Mouse (Mus musculus) stomach, postnatal 0 days (tissue): ENCODE data around the gene Cers5. TPM values are rescaled to one million over a fixed set of nuclear protein-coding genes. Genes with fewer than 3 reads are reported as not detected.

Experiments used
- ATAC-seq: fragments of 200-750 bp; cut with Nextera tagmentation; 2 replicates; pipeline ENCODE4 v1.8.0; 2017; ENCODE audit not compliant: low FRiP score, low TSS enrichment
- DNase-seq: peaks from one replicate; pipeline ENCODE4 v3.0.0-alpha.2; 2016; ENCODE audit warnings: low spot score
- H3K27ac ChIP-seq: fragments of 300-500 bp; sonication (generic); replicated peaks from 2 replicates; pipeline ENCODE4 v1.5.1; 2014; ENCODE audit warnings: mild to moderate bottlenecking, control low read depth
- H3K27me3 ChIP-seq: fragments of 300-500 bp; sonication (generic); 2 replicates; pipeline ENCODE4 v1.6.1; 2014; ENCODE audit warnings: low read length; ENCODE audit not compliant: control insufficient read depth, insufficient read depth
- H3K36me3 ChIP-seq: fragments of 300-500 bp; sonication (generic); 2 replicates; pipeline ENCODE4 v1.6.1; 2014; ENCODE audit warnings: low read length, mixed read lengths; ENCODE audit not compliant: control insufficient read depth, insufficient read depth
- H3K4me1 ChIP-seq: fragments of 300-500 bp; sonication (generic); replicated peaks from 2 replicates; pipeline ENCODE4 v1.6.1; 2014; ENCODE audit warnings: antibody characterized with exemption; ENCODE audit not compliant: control insufficient read depth, insufficient read depth
- H3K4me2 ChIP-seq: fragments of 300-500 bp; sonication (generic); replicated peaks from 2 replicates; pipeline ENCODE4 v1.6.1; 2014; ENCODE audit warnings: low read depth, mild to moderate bottlenecking, control low read depth, moderate library complexity
- H3K4me3 ChIP-seq: fragments of 300-500 bp; sonication (generic); 2 replicates; pipeline ENCODE4 v1.5.1; 2014; ENCODE audit warnings: low read depth, low read length, control low read depth
- H3K9ac ChIP-seq: fragments of 300-500 bp; sonication (generic); 2 replicates; pipeline ENCODE4 v1.6.1; 2014; ENCODE audit warnings: mild to moderate bottlenecking, low read length, control low read depth, mixed read lengths
- H3K9me3 ChIP-seq: fragments of 300-500 bp; sonication (generic); 2 replicates; pipeline ENCODE4 v1.6.1; 2016; ENCODE audit warnings: low read length; ENCODE audit not compliant: control insufficient read depth
- CTCF ChIP-seq: IDR thresholded peaks from 2 replicates; pipeline ENCODE4 v1.5.1; 2016; ENCODE audit warnings: antibody characterized with exemption, low read depth, mild to moderate bottlenecking, moderate library complexity
- EP300 ChIP-seq: optimal IDR thresholded peaks from 2 replicates; pipeline ENCODE3; 2016; ENCODE audit warnings: antibody characterized with exemption
- WGBS: fragments of 180-500 bp; shearing (Covaris S2); extraction: QIAGEN DNeasy Blood & Tissue Kit; methylation state at CpG from one replicate; pipeline ENCODE4 v1.1.7; 2014; 5-methylcytosine and 5-hydroxymethylcytosine counted together
- polyA plus RNA-seq: library from polyadenylated mRNA; unstranded; fragments of >200 nt; fragmentation: Nextera tagmentation; extraction: Ambion mirVana; gene quantifications from 2 replicates; pipeline ENCODE4 v1.2.1, GENCODE M21; 2015

Gene Cers5
- polyA plus RNA-seq, 1 experiment from 2014 or later, result 32.2 TPM

DNA sequence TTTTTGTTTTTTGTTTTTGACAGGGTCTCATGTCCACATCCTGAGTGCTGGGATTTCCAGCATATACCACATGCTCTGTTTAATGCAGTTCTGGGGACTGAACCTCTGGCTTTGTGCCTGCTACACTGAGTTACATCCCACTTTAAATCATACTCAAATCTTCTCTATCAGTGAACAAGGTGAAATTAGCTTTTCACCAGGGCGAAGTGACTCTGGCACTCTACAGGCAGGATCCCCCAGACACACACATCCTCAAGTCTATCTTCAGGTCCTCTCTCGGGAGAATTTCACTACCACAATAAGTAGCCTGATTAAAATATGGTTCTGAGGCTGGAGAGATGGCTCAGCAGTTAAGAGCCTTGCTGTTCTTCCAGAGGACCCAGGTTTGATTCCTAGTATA, 46.1 kb downstream of the Cers5 start:
- ATAC-seq (no peak), DNase-seq (no peak)
- Histone ChIP-seq H3K4me3 (peak overlapping the region; percentile 90; the same call in 1 of the 2 replicates), H3K27me3 (no peaks in the 10 kb centered on the region), H3K4me2 (peak overlapping the region; percentile 81), H3K4me1 (peaks cover 11% of the 10 kb centered on the region; the same call in 1 of the 2 replicates), H3K9ac (peak overlapping the region; percentile 93), H3K36me3 (peaks cover 2% of the 10 kb centered on the region; the same call in 1 of the 2 replicates), H3K9me3 (no peaks in the 10 kb centered on the region), H3K27ac (no peak overlapping the region)
- TF ChIP-seq CTCF (no peak), EP300 (no peak)
- 69% methylated on average over 2 of the region's 2 CpGs for WGBS

DNA sequence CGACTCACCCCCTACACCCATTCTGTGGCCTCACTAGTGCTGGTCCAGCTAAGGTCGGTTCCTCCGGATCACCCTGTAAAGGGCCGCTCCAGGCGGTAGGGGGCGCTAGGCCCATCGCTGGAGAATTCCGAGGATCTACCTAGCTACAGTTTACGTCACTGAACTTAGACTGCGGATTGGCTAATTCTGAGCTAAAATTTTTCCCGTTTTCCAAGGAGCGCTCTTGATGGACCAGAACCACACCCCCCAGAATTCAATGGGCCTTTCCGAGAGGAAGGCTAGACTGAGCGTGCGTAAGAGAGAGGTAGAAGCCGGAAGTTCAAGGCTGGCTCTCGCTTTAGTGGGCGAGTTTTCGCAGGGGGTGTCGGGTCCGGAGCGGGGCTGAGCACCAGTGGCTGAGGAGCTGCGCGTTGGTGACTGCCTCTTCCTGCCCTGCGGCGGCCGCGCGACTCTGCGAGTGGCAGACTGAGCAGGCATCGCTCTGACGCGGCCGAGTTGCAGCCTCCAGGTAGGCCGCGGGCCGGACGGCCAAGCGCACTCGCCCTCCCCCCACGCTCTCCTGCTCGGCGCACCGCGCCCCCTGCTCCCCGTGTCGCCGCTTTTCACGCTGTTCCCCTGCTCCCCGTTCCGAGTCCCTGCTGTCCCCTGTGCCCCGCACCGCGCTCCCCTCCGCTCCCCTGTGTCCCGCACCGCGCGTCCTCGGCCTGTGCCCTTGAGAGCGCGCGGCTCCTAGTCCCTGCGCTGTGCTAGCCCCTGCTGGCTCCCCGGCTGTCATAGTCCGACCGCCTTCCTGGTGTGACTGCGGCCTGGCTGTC, 47.1 kb downstream of the Cers5 start, which contains the start of gene Cox14:
Gene Cox14, plus strand, starts transcription at position 278 of the 815 bp plus-strand sequence.
- H3K9me3 ChIP-seq, result no peaks in the 10 kb centered on the region
- H3K4me1 ChIP-seq, result peaks cover 11% of the 10 kb centered on the region; the same call in 1 of the 2 replicates
- peak within 1 kb of the TSS; percentile 92 for H3K27ac ChIP-seq
- peak within 1 kb of the TSS; percentile 81 for H3K4me2 ChIP-seq
- no peaks in the 10 kb centered on the region for H3K27me3 ChIP-seq
- H3K9ac ChIP-seq, result peak within 1 kb of the TSS; percentile 93
- TF ChIP-seq EP300 (no peak), CTCF (peak; percentile 99)
- ATAC-seq (peak; percentile 93), DNase-seq (peak; percentile 92)
- peak within 1 kb of the TSS; percentile 90 for H3K4me3 ChIP-seq
- H3K36me3 ChIP-seq, result peaks cover 2% of the 10 kb centered on the region; the same call in 1 of the 2 replicates
- WGBS, result under 1% methylated on average over 64 of the region's 68 CpGs

DNA sequence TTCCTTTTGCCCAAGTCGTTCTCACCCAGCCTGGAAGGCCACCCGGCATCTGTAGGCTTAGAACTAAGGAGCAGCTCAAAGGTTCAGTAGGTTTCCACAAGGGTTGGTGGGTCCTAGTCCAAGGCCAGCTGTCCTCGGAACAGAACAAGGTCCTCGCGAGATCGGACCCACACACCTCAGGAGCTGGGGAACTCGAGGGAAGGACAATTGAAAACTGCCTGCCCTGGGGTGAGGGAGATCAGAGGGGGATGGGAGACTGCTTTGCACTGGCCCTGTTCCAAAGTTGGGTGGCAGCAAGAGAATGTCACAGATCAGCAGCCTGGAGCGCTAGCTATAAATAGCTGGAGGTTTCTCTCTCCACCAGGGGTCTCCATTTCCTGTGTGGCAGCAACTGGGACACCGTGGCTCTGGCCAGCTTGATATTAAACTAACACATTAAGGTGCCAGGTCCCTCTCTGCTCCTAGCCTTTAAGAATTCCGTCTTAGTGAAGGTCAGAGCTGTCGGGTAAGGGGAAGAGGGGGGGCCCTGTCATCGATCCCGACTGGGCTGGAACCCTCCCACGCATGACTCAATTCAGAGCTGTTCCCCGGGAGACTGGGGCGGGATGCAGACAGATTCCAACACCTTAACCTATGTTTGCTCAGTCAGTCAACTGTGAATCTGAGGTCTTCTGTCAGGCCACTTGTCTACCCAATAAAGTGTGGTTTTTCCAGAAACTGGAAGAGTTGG, 48.2 kb downstream of the Cers5 start:
- peak overlapping the region; percentile 90 for H3K27ac ChIP-seq
- DNase-seq, result peak; percentile 83
- ATAC-seq, result peak; percentile 39
- no peaks in the 10 kb centered on the region for H3K27me3 ChIP-seq
- WGBS, result 7% methylated on average over 16 of the region's 16 CpGs
- peaks cover 11% of the 10 kb centered on the region; the same call in 1 of the 2 replicates for H3K4me1 ChIP-seq
- H3K9me3 ChIP-seq, result no peaks in the 10 kb centered on the region
- H3K4me3 ChIP-seq, result peak overlapping the region; percentile 90
- TF ChIP-seq EP300, result no peak
- peak; percentile 77 for TF ChIP-seq CTCF
- H3K9ac ChIP-seq, result peak overlapping the region; percentile 41
- peak overlapping the region; percentile 63 for H3K4me2 ChIP-seq
- H3K36me3 ChIP-seq, result peaks cover 2% of the 10 kb centered on the region; the same call in 1 of the 2 replicates

DNA sequence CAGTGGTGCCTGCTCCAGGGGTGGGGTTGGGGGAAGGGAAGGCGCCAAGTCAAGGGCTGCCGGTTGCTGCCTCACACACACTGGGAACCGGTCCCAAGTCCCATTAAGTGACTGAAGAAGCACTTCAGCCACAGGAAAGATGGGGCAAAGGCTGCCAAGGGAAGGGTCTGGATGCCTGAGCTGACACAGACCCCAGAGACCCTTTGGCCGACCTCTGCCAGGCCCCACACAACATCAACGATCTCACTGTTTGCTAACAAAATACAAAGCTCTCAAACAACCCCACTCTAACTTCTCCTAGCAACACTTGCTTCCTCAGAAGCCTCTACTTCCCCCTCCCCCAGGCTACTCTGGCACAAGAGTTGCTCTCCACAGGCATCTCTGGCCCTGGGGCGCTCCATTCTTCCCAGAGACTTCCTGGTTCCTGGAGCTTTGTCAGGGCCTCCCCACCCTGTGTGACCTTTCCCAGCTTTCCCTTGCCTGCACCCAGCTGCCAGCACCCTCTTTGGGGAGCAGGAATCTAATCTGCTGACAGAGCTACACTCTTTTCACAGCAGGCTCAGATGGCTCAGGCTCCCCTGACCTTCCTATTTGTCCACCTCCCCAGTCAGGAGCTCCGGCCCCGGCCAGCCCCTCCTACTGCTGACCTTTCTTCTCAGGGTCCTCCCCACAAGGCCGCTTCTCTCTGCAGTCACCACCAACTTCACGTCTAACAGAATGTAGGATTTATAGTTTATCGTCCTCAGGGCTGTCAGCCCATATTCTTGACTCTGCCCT, 49.0 kb downstream of the Cers5 start:
- ATAC-seq (peak; percentile 33), DNase-seq (peak; percentile 74)
- no peak overlapping the region for H3K4me3 ChIP-seq

DNA sequence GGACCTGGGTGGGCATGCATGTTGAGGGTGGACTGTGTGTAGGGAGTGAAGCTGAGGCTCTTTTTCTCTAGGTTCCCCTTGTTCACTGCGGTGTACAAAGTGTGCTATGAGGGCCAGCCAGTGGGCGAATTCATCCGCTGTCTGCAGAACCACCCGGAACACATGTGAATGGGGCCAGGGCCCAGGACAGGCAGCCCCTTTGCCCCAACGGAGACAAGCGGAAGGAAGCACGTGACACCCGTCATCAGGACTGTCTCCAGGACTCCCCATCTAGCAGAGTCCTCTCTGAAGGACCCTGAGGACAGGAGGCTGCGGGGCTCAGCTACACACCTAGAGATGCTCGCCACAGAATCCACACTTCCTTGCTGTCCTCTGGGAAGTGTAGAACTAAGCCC, 49.6 kb downstream of the Cers5 start:
- Histone ChIP-seq H3K9me3 (no peaks in the 10 kb centered on the region), H3K27ac (peak overlapping the region; percentile 90), H3K27me3 (no peaks in the 10 kb centered on the region), H3K4me1 (peaks cover 11% of the 10 kb centered on the region; the same call in 1 of the 2 replicates), H3K4me2 (no peak overlapping the region), H3K9ac (no peak overlapping the region), H3K36me3 (no peaks in the 10 kb centered on the region), H3K4me3 (no peak overlapping the region)
- 69% methylated on average over 10 of the region's 10 CpGs for WGBS
- no peak for DNase-seq
- no peak for TF ChIP-seq CTCF
- no peak for TF ChIP-seq EP300
- ATAC-seq, result no peak

More for the DNA sequence above, 49.0 kb downstream of the Cers5 start:
- H3K4me2 ChIP-seq, result peak overlapping the region; percentile 15; the same call in 1 of the 2 replicates
- no peaks in the 10 kb centered on the region for H3K9me3 ChIP-seq
- H3K27me3 ChIP-seq, result no peaks in the 10 kb centered on the region
- TF ChIP-seq EP300 (no peak), CTCF (no peak)
- H3K27ac ChIP-seq, result peak overlapping the region; percentile 90
- peaks cover 11% of the 10 kb centered on the region; the same call in 1 of the 2 replicates for H3K4me1 ChIP-seq
- H3K9ac ChIP-seq, result peak overlapping the region; percentile 41
- WGBS, result 30% methylated on average over 11 of the region's 11 CpGs
- H3K36me3 ChIP-seq, result peaks cover 1% of the 10 kb centered on the region; the same call in 1 of the 2 replicates
